Mouse (Mus musculus) heart, embryonic 12.5 days (tissue): ENCODE results near the gene Gm10220. TPM values are rescaled to one million over a fixed set of nuclear protein-coding genes. Genes with fewer than 3 reads are reported as not detected.
"Not testable (repeated sequence)": the region's sequence is repeated elsewhere in the genome, so short reads cannot be mapped to it uniquely, and the experiment has no call there.

Source experiments
- ATAC-seq: fragments of 200-750 bp; cut with Nextera tagmentation; 2 replicates; pipeline ENCODE4 v1.8.0; 2017; ENCODE audit warnings: moderate TSS enrichment, moderate library complexity; ENCODE audit not compliant: insufficient number of reproducible peaks, low FRiP score
- H3K27ac ChIP-seq: fragments of 300-500 bp; sonication (generic); 2 replicates; pipeline ENCODE4 v1.5.1; 2016; ENCODE audit warnings: mild to moderate bottlenecking, moderate library complexity; ENCODE audit not compliant: poor library complexity, severe bottlenecking
- H3K27me3 ChIP-seq: fragments of 300-500 bp; sonication (generic); replicated peaks from 2 replicates; pipeline ENCODE4 v1.6.1; 2016; ENCODE audit warnings: mild to moderate bottlenecking, moderate library complexity
- H3K36me3 ChIP-seq: fragments of 300-500 bp; sonication (generic); 2 replicates; pipeline ENCODE4 v1.6.1; 2016; ENCODE audit warnings: mild to moderate bottlenecking, moderate library complexity
- H3K4me1 ChIP-seq: fragments of 300-500 bp; sonication (generic); replicated peaks from 2 replicates; pipeline ENCODE4 v1.6.1; 2016; ENCODE audit warnings: mild to moderate bottlenecking
- H3K4me2 ChIP-seq: fragments of 300-500 bp; sonication (generic); 2 replicates; pipeline ENCODE4 v1.6.1; 2016; ENCODE audit warnings: mild to moderate bottlenecking, moderate library complexity
- H3K4me3 ChIP-seq: fragments of 300-500 bp; sonication (generic); 2 replicates; pipeline ENCODE4 v1.5.1; 2016; ENCODE audit warnings: mild to moderate bottlenecking
- H3K9ac ChIP-seq: fragments of 300-500 bp; sonication (generic); 2 replicates; pipeline ENCODE4 v1.6.1; 2016; ENCODE audit warnings: mild to moderate bottlenecking, moderate library complexity
- H3K9me3 ChIP-seq: fragments of 300-500 bp; sonication (generic); replicated peaks from 2 replicates; pipeline ENCODE4 v1.6.1; 2016; ENCODE audit warnings: mild to moderate bottlenecking, moderate library complexity
- WGBS: fragments of 180-500 bp; shearing (Covaris S2); methylation state at CpG from one replicate; pipeline ENCODE4 v1.1.7; 2016; 5-methylcytosine and 5-hydroxymethylcytosine counted together
- polyA plus RNA-seq: library from polyadenylated mRNA; unstranded; fragments of >200 nt; fragmentation: Nextera tagmentation; extraction: Ambion mirVana; gene quantifications from 2 replicates; pipeline ENCODE4 v1.2.1, GENCODE M21; 2016

Gene Gm10220
- polyA plus RNA-seq = 0.12 and 0.17 TPM in 2 replicates

GRCm38 (mm10) chr5:26121321-26121720 lies at the start of gene Gm10220:
Gene Gm10220 (minus strand): TSS chr5:26121421.
- not testable (repeated sequence) for H3K36me3 ChIP-seq, H3K27me3 ChIP-seq, ATAC-seq, H3K4me2 ChIP-seq, H3K9me3 ChIP-seq, H3K4me3 ChIP-seq, H3K9ac ChIP-seq, H3K27ac ChIP-seq, H3K4me1 ChIP-seq
- WGBS = no CpG with 5 or more reads among the region's 3 CpGs

GRCm38 (mm10) chr5:26169855-26170254 lies 48.6 kb upstream of the Gm10220 start:
- H3K27me3 ChIP-seq = no peaks in the 10 kb centered on the region
- no peak overlapping the region for H3K9ac ChIP-seq
- H3K9me3 ChIP-seq = no peaks in the 10 kb centered on the region; the same call in 1 of the 2 replicates
- H3K27ac ChIP-seq = no peak overlapping the region
- no peak for ATAC-seq
- H3K36me3 ChIP-seq = no peaks in the 10 kb centered on the region
- H3K4me1 ChIP-seq = peaks cover 13% of the 10 kb centered on the region
- no peak overlapping the region for H3K4me2 ChIP-seq
- H3K4me3 ChIP-seq = no peak overlapping the region
- 60% methylated on average over 1 of the region's 1 CpGs for WGBS

DNA sequence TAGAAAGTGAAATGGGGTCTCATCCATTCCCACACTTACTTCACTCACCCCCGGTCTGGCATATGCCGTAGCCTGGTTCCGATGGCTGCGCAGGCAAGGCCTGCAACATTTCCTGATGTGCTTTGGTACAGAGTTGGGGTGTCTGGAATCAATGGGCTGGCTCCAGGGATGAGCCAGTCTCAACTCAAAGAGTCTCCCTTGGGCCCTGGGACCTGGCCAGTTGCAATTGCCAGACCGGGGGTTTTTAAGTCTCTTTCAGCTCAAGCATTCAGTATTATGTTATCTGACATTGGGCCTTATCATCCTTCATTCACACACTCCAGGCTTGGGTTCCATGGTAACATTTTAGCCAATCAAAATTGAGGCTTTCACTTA lies 44.6 kb upstream of the Gm10220 start:
- peak overlapping the region; percentile 47 for H3K27ac ChIP-seq
- H3K27me3 ChIP-seq = no peaks in the 10 kb centered on the region
- H3K9ac ChIP-seq = no peak overlapping the region
- no peak for ATAC-seq
- H3K4me3 ChIP-seq = no peak overlapping the region
- H3K4me1 ChIP-seq = peaks cover 13% of the 10 kb centered on the region
- H3K4me2 ChIP-seq = no peak overlapping the region
- no peaks in the 10 kb centered on the region; the same call in 1 of the 2 replicates for H3K9me3 ChIP-seq
- WGBS = 73% methylated on average over 5 of the region's 5 CpGs
- no peaks in the 10 kb centered on the region for H3K36me3 ChIP-seq

DNA sequence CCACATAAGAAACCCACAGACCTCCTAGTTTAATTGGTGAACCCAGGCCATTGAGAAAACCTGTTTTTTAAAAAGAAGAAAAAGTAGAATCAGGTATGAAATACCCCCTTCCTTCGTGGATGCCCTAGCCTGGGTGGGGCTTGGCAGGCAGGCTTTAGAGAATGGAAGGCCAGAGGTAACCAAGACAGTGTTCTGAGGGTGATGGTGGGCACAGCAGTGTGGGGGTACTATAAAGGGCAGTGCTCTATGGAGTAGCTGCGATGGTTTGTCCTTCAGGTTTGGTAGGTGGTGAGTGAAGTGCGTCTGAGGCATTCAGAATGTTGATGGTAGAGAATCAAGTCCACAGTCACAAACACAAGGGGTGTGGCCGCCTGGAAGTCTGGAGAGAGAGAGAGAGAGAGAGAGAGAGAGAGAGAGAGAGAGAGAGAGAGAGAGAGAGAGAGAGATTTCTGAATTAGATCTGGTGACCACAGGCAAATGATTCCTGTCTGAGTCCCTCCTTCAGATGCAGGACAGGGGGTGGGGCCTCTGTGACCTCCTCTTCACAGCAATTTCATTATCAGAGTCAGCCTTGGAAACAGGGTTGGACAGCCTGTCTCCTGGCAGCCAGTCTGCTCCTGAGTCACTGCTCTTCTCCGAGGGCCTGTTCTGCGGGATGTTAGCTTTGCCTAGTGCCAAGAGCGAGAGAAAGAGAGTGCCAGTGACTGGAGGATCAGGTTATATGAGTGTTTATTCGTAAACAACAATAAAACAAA lies 44.0 kb upstream of the Gm10220 start:
- 40% methylated on average over 8 of the region's 8 CpGs for WGBS
- 0 out of 2 replicates have a peak, but pooled peaks have one; percentile 51 for ATAC-seq
- no peaks in the 10 kb centered on the region; the same call in 1 of the 2 replicates for H3K9me3 ChIP-seq
- H3K27me3 ChIP-seq = no peaks in the 10 kb centered on the region
- H3K36me3 ChIP-seq = no peaks in the 10 kb centered on the region
- no peak overlapping the region for H3K9ac ChIP-seq
- peak overlapping the region; percentile 47 for H3K27ac ChIP-seq
- H3K4me2 ChIP-seq = no peak overlapping the region
- peaks cover 13% of the 10 kb centered on the region for H3K4me1 ChIP-seq
- H3K4me3 ChIP-seq = no peak overlapping the region

DNA sequence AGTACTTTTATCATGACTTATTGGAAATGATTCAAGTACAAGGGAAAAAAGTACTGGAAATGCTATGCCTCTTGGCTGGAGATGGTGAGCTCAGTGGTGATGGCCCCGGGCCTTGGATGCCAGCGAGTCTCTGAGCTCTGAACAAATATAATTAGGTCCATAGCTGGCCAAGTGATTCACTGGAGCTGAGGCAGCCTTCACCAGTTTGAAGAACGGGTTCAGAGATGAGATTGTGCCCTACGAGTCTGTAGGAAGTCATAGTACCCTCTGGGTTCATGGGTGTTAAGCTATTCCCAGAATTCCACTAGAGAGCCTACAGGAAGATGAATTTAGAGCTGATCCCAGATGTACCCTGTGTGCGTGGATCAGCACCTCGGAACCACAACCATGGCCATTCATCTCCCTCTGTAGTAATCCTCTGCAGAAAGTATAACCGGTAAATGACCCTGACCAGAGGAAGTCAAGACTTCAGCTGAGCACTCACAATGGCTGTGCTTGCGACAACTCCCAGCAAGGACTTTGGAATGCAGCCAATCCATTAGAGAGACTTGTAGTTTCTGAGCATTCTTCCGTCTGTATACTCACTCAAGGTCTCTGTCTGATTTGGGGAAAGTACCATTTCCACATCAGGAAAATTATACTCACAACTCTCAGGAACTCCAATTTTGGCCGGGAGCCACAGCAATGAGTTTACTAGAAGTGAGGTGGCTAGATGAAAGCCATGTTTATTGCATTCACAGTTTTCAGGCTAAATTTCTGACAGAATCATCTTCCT lies 36.4 kb upstream of the Gm10220 start:
- no peak overlapping the region for H3K27ac ChIP-seq
- no peak overlapping the region for H3K4me2 ChIP-seq
- 65% methylated on average over 10 of the region's 10 CpGs for WGBS
- no peaks in the 10 kb centered on the region for H3K36me3 ChIP-seq
- no peaks in the 10 kb centered on the region for H3K4me1 ChIP-seq
- H3K9ac ChIP-seq = no peak overlapping the region
- ATAC-seq = no peak
- H3K9me3 ChIP-seq = no peaks in the 10 kb centered on the region
- no peaks in the 10 kb centered on the region for H3K27me3 ChIP-seq
- H3K4me3 ChIP-seq = no peak overlapping the region

GRCm38 (mm10) chr5:26142891-26143290 lies 21.7 kb upstream of the Gm10220 start:
- Histone ChIP-seq H3K9me3 (0 out of 2 replicates have a peak, but pooled peaks cover 2% of the 10 kb centered on the region), H3K27me3 (no peaks in the 10 kb centered on the region)
- ATAC-seq = no peak

DNA sequence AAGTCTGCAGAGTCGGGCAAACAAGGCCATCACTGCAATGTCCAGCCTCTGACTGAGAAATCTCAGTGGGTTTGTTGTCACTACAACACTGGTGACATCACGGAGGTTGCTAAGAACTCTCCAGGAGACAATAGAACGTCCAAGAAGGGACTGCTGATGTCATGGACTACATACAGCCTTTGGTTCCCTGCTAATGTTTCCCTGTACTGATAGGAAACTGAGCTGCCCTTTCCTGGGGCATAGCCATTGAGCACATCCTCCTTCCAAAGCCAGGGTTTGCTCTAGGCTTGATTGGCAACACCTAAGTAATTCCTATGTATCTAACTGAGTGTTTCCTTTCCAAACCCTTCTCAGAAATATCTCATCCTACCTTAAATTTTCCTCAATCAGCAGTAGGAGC lies 16.0 kb downstream of the Gm10220 start, which contains the start of gene 5031410I06Rik:
5031410I06Rik (minus strand) TSS at position 101 of the 400 bp plus-strand sequence.
- H3K9ac ChIP-seq, H3K27me3 ChIP-seq, H3K36me3 ChIP-seq, H3K4me3 ChIP-seq, H3K9me3 ChIP-seq, ATAC-seq, H3K27ac ChIP-seq, H3K4me1 ChIP-seq, H3K4me2 ChIP-seq: not testable (repeated sequence)
- WGBS = no CpG with 5 or more reads among the region's 3 CpGs

More at GRCm38 (mm10) chr5:26142891-26143290, 21.7 kb upstream of the Gm10220 start:
- Histone ChIP-seq H3K4me1 (no peaks in the 10 kb centered on the region), H3K9ac (no peak overlapping the region), H3K4me2 (no peak overlapping the region), H3K27ac (no peak overlapping the region), H3K4me3 (no peak overlapping the region), H3K36me3 (no peaks in the 10 kb centered on the region)
- 81% methylated on average over 6 of the region's 6 CpGs for WGBS

DNA sequence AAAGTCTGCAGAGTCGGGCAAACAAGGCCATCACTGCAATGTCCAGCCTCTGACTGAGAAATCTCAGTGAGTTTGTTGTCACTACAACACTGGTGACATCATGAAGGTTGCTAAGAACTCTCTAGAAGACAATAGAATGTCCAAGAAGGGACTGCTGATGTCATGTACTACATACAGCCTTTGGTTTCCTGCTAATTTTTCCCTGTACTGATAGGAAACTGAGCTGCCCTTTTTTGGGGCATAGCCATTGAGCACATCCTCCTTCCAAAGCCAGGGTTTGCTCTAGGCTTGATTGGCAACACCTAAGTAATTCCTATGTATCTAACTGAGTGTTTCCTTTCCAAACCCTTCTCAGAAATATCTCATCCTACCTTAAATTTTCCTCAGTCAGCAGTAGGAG lies 32.0 kb downstream of the Gm10220 start, which contains the start of gene Gm10471:
Gm10471 (minus strand) TSS at position 101 of the 400 bp plus-strand sequence.
- H3K4me2 ChIP-seq, H3K9me3 ChIP-seq, H3K4me1 ChIP-seq, H3K36me3 ChIP-seq, H3K27me3 ChIP-seq, H3K4me3 ChIP-seq, ATAC-seq, H3K9ac ChIP-seq, H3K27ac ChIP-seq: not testable (repeated sequence)
- 72% methylated on average over 1 of the region's 1 CpGs for WGBS

DNA sequence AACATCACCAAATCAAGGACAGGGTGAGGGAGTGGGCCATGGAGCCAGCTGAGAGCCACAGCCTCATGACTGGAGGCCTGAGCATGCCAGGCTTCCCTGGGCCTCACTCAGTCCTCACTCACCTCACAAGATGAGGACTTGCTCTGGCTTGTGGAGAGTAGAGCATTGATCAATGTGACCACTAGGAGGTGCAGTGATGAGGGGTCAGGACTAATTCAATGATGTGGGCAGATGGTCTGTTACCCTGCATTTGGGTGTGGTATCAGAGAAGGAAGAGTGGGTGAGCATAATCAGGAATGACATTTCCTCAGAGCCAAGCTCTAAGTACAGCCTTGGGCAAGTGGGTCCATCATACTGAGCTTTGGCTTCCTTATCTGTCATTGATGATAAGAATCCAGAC lies 42.2 kb downstream of the Gm10220 start:
- not testable (repeated sequence) for H3K9ac ChIP-seq, H3K9me3 ChIP-seq, H3K27ac ChIP-seq, H3K4me2 ChIP-seq, H3K4me3 ChIP-seq, H3K4me1 ChIP-seq, ATAC-seq, H3K36me3 ChIP-seq, H3K27me3 ChIP-seq

DNA sequence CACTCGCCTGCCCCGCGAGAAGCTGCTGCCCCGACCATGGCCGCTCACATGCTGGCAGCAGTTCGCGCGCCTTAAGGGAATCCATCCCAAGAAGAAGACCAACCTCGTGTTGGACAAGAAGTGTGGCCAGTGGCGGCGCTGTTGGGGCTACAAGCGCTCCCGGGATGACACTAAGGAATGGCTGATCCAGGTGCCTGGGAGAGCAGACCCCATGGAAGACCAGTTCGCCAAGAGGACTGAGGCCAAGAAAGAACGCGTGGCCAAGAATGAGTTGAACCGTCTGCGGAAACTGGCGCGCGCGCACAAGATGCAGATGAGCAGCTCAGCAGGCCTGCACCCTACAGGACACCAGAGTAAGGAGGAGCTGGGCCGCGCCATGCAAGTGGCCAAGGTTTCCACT lies 50.5 kb downstream of the Gm10220 start:
- no peak for ATAC-seq
- WGBS = 72% methylated on average over 24 of the region's 24 CpGs
- Histone ChIP-seq H3K27ac (no peak overlapping the region), H3K27me3 (no peaks in the 10 kb centered on the region), H3K9me3 (0 out of 2 replicates have a peak, but pooled peaks cover 7% of the 10 kb centered on the region), H3K9ac (no peak overlapping the region), H3K4me3 (no peak overlapping the region), H3K36me3 (no peaks in the 10 kb centered on the region), H3K4me2 (no peak overlapping the region), H3K4me1 (no peaks in the 10 kb centered on the region)
